Mouse (Mus musculus) liver, embryonic 14.5 days (tissue): ENCODE measurements around the gene Plcb2. TPM values are rescaled to one million over a fixed set of nuclear protein-coding genes. Genes with fewer than 3 reads are reported as not detected.

ENCODE experiments used
- ATAC-seq: fragments of 200-750 bp; cut with Nextera tagmentation; 2 replicates; pipeline ENCODE4 v1.8.0; 2017; ENCODE audit warnings: moderate number of reproducible peaks, mild to moderate bottlenecking, moderate library complexity; ENCODE audit not compliant: insufficient read depth
- DNase-seq, 3 experiments: peaks; one replicate each; pipeline ENCODE4 v3.0.0-alpha.2; 2012 to 2013; ENCODE audit warnings: low read depth in 3 of 3, low spot score in 3 of 3
- H3K27ac ChIP-seq: fragments of 300-500 bp; sonication (generic); 2 replicates; pipeline ENCODE4 v1.5.1; 2014; ENCODE audit warnings: moderate library complexity, mild to moderate bottlenecking, control low read depth, inconsistent platforms
- H3K27me3 ChIP-seq: fragments of 300-500 bp; sonication (generic); 2 replicates; pipeline ENCODE4 v1.6.1; 2014; ENCODE audit warnings: mild to moderate bottlenecking, low read length, moderate library complexity; ENCODE audit not compliant: control insufficient read depth, insufficient read depth
- H3K36me3 ChIP-seq: fragments of 300-500 bp; sonication (generic); replicated peaks from 2 replicates; pipeline ENCODE4 v1.6.1; 2014; ENCODE audit warnings: low read depth; ENCODE audit not compliant: control insufficient read depth, insufficient read depth
- H3K4me1 ChIP-seq, 2 experiments: fragments of 200-500 bp in 1 of 2; fragments of 300-500 bp in 1 of 2; sonication (generic) in 1 of 2; replicated peaks; 2 replicates each; pipeline ENCODE4 v1.6.1; 2012 to 2014; ENCODE audit warnings: antibody characterized with exemption in 1 of 2, inconsistent platforms in 1 of 2, low read length in 1 of 2; ENCODE audit not compliant: control insufficient read depth in 2 of 2, insufficient read depth in 2 of 2
- H3K4me2 ChIP-seq: fragments of 300-500 bp; sonication (generic); 2 replicates; pipeline ENCODE4 v1.6.1; 2014; ENCODE audit warnings: low read depth, mild to moderate bottlenecking, control low read depth, moderate library complexity
- H3K4me3 ChIP-seq, 2 experiments: fragments of 200-500 bp in 1 of 2; fragments of 300-500 bp in 1 of 2; sonication (generic) in 1 of 2; 2 replicates each; pipeline ENCODE4 v1.5.1; 2012 to 2014; ENCODE audit warnings: low read depth in 2 of 2, low read length in 2 of 2, mild to moderate bottlenecking in 2 of 2, control low read depth in 1 of 2, inconsistent platforms in 1 of 2, moderate library complexity in 1 of 2; ENCODE audit not compliant: insufficient read depth in 1 of 2
- H3K9ac ChIP-seq: fragments of 300-500 bp; sonication (generic); replicated peaks from 2 replicates; pipeline ENCODE4 v1.6.1; 2014; ENCODE audit warnings: mild to moderate bottlenecking, control low read depth, moderate library complexity
- H3K9me3 ChIP-seq: fragments of 300-500 bp; sonication (generic); 2 replicates; pipeline ENCODE4 v1.6.1; 2016; ENCODE audit warnings: low read length, mixed read lengths; ENCODE audit not compliant: control insufficient read depth
- CTCF ChIP-seq: IDR thresholded peaks from 2 replicates; pipeline ENCODE4 v1.5.1; 2016; ENCODE audit warnings: antibody characterized with exemption, low read depth, control low read depth
- EP300 ChIP-seq: IDR thresholded peaks from 2 replicates; pipeline ENCODE4 v1.6.1; 2016; ENCODE audit warnings: antibody characterized with exemption, low read depth
- WGBS: fragments of 180-500 bp; shearing (Covaris S2); extraction: QIAGEN DNeasy Blood & Tissue Kit; methylation state at CpG from one replicate; pipeline ENCODE4 v1.1.7; 2014; ENCODE audit not compliant: insufficient replicate concordance; 5-methylcytosine and 5-hydroxymethylcytosine counted together
- polyA plus RNA-seq, 2 experiments: library from polyadenylated mRNA; depleted of rRNA in 1 of 2; stranded (reverse) in 1 of 2; unstranded in 1 of 2; fragments of >200 nt; fragmentation: Nextera tagmentation in 1 of 2; extraction: Ambion mirVana in 1 of 2; gene quantifications; 2 replicates each; pipeline versions ENCODE4 v1.2.1 to v1.2.3; 2012 to 2014

Plcb2 gene
- polyA plus RNA-seq, 2 experiments = 1.5 to 3.1 TPM

- TF ChIP-seq CTCF = no peak
- no peak for TF ChIP-seq EP300
- Histone ChIP-seq H3K27ac (no peak overlapping the region), H3K36me3 (no peaks in the 10 kb centered on the region), H3K4me1 (no peaks in the 10 kb centered on the region), H3K27me3 (peaks cover 32% of the 10 kb centered on the region), H3K9me3 (no peaks in the 10 kb centered on the region), H3K4me3 (no peak overlapping the region), H3K4me2 (no peak overlapping the region), H3K9ac (no peak overlapping the region)
- DNase-seq = no peak
- ATAC-seq = no peak
- 49% methylated on average over 7 of the region's 7 CpGs for WGBS
These were observed 30.3 kb downstream of the Plcb2 start for GRCm38 (mm10) chr2:118697955-118698354.

- DNase-seq = no peak
- Histone ChIP-seq H3K36me3 (no peaks in the 10 kb centered on the region), H3K4me2 (no peak overlapping the region), H3K4me1 (no peaks in the 10 kb centered on the region), H3K27me3 (peaks cover 26% of the 10 kb centered on the region), H3K27ac (no peak overlapping the region), H3K9me3 (no peaks in the 10 kb centered on the region), H3K4me3 (no peak overlapping the region), H3K9ac (no peak overlapping the region)
- no peak for ATAC-seq
- WGBS = 46% methylated on average over 5 of the region's 5 CpGs
- TF ChIP-seq CTCF (no peak), EP300 (no peak)
These were observed 30.8 kb downstream of the Plcb2 start for GRCm38 (mm10) chr2:118697311-118697877.

- no peak for DNase-seq
- 47% methylated on average over 21 of the region's 21 CpGs for WGBS
- H3K27me3 ChIP-seq = peaks cover 19% of the 10 kb centered on the region
These were observed 31.6 kb downstream of the Plcb2 start for GRCm38 (mm10) chr2:118696451-118697308.

GRCm38 (mm10) chr2:118695677-118696232 lies 32.5 kb downstream of the Plcb2 start:
- peak; percentile 37 to 58 (median 52) for DNase-seq
- TF ChIP-seq CTCF (peak; percentile 90), EP300 (no peak)
- Histone ChIP-seq H3K9me3 (no peaks in the 10 kb centered on the region), H3K4me1 (no peaks in the 10 kb centered on the region), H3K36me3 (no peaks in the 10 kb centered on the region), H3K27me3 (peaks cover 10% of the 10 kb centered on the region), H3K27ac (no peak overlapping the region), H3K4me3 (no peak overlapping the region), H3K4me2 (no peak overlapping the region), H3K9ac (no peak overlapping the region)
- ATAC-seq = peak; percentile 4; the same call in 1 of the 2 replicates
- 27% methylated on average over 11 of the region's 11 CpGs for WGBS

More at GRCm38 (mm10) chr2:118696451-118697308, 31.6 kb downstream of the Plcb2 start:
- TF ChIP-seq EP300 (no peak), CTCF (no peak)
- Histone ChIP-seq H3K4me1 (no peaks in the 10 kb centered on the region), H3K4me2 (no peak overlapping the region), H3K4me3 (no peak overlapping the region), H3K27ac (no peak overlapping the region), H3K9ac (no peak overlapping the region), H3K36me3 (no peaks in the 10 kb centered on the region), H3K9me3 (no peaks in the 10 kb centered on the region)
- ATAC-seq = no peak
